Mouse (Mus musculus) G1E (cell line): ENCODE results near the gene Gle1.

ENCODE experiments used
- CTCF ChIP-seq: IDR thresholded peaks from 2 replicates; pipeline ENCODE4 v1.5.1; 2012; ENCODE audit warnings: low read depth, low read length, inconsistent platforms, mixed read lengths
- GATA1 ChIP-seq: IDR thresholded peaks from 2 replicates; pipeline ENCODE4 v1.6.1; 2012; ENCODE audit warnings: borderline replicate concordance, low read length, inconsistent platforms, mixed read lengths
- POLR2AphosphoS5 ChIP-seq: IDR thresholded peaks from 2 replicates; pipeline ENCODE4 v1.6.1; 2012; ENCODE audit warnings: low read depth, low read length, inconsistent platforms; ENCODE audit not compliant: insufficient replicate concordance
- TAL1 ChIP-seq: conservative IDR thresholded peaks from 2 replicates; pipeline ENCODE4 v1.6.1; 2012; ENCODE audit warnings: low read depth, low read length, inconsistent platforms, mixed read lengths

GRCm38 (mm10) chr2:29891773-29892172 is 43.5 kb upstream of the Gle1 start:
- TF ChIP-seq CTCF = no peak
- no peak for TF ChIP-seq POLR2AphosphoS5
- no peak for TF ChIP-seq GATA1
- no peak for TF ChIP-seq TAL1
